Mouse (Mus musculus): ENCODE measurements around the gene Pafah2.

GRCm38 (mm10) chr4:134430381-134431004 lies 34.4 kb downstream of the Pafah2 start:
- TF ChIP-seq CTCF (IDR thresholded peaks at IDR 0.05; ENCODE audit: low read depth) (no peak), EP300 (IDR thresholded peaks at IDR 0.05; ENCODE audit: low read depth) (no peak)

Data from liver, embryonic 14.5 days (tissue).